9 mouse cellular contexts compared by ENCODE assay signal in the genomic region with DNA sequence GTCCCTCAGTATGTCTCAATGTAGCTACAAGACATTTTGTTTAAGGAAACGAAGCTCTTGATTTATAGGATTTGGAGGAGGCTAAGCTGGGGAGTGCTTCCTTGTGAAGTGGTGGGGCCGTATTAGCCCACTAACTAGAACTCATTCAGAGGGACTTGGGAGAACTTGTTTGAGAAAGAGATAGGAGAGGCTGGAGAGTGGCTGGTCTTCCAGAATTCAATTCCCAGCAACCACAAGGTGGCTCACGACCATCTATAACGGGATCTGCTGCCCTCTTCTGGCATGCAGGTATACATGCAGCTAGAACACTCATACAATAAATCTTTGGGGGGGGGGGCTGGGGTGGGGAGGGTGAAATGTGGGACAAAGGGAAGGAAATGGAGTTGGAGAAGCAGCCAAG.
DNase-seq lines count a peak whose midpoint lies in the region; ATAC-seq lines count a peak whose summit lies in the region.
"Had no signal": no experiment of that assay in that cellular context is flagged by ENCODE, and none has a peak within 500 bp of the region (broad histone marks: within the 10 kb centered on the region; RNA-seq: fewer than 3 reads in every experiment).

No protein-coding gene starts in this region.

- ATAC-seq in hindbrain, embryonic 16.5 days = no peak
- no peak for ATAC-seq in stomach, embryonic 14.5 days (ENCODE audit: insufficient number of reproducible peaks, insufficient read depth, low FRiP score, low read depth)

- peak; percentile 60 for DNase-seq in hindbrain, embryonic 10.5 days (ENCODE audit: low spot score)
- peak; percentile 35 for DNase-seq in A20 (ENCODE audit: low read depth, low spot score)
- DNase-seq in adrenal gland, postnatal 10 days = peak; percentile 65
- peak; percentile 30 to 50 for DNase-seq in heart, adult 9 months (ENCODE audit: low spot score in 2 of 2)
- peak; percentile 32 to 44 for DNase-seq in left cerebral cortex, postnatal 36 days (ENCODE audit: low spot score in 2 of 2)
- no peak for DNase-seq in thymus, postnatal 25 days

- H3K4me1 ChIP-seq in hindbrain, embryonic 10.5 days (replicated peaks) = peaks cover 28% of the 10 kb centered on the region
- H3K4me1 ChIP-seq in hindbrain, embryonic 16.5 days (ENCODE audit: control insufficient read depth, insufficient read depth, low read depth, low read length) = peaks cover 8% of the 10 kb centered on the region
- H3K4me1 ChIP-seq in stomach, embryonic 14.5 days (ENCODE audit: control insufficient read depth, insufficient read depth, low read length) = peaks cover 3% of the 10 kb centered on the region; the same call in 1 of the 2 replicates

- H3K27me3 ChIP-seq in hindbrain, embryonic 10.5 days (ENCODE audit: insufficient read depth, poor library complexity, severe bottlenecking) = no peaks in the 10 kb centered on the region
- H3K27me3 ChIP-seq in hindbrain, embryonic 16.5 days (replicated peaks; ENCODE audit: control insufficient read depth, insufficient read depth, low read length) = no peaks in the 10 kb centered on the region; the same call in 1 of the 2 replicates
- no peaks in the 10 kb centered on the region for H3K27me3 ChIP-seq in stomach, embryonic 14.5 days (ENCODE audit: control insufficient read depth, insufficient read depth, low read length)
- H3K27me3 ChIP-seq: neural tube, embryonic 13.5 days had no signal

- no peaks in the 10 kb centered on the region for H3K36me3 ChIP-seq in hindbrain, embryonic 10.5 days
- no peaks in the 10 kb centered on the region for H3K36me3 ChIP-seq in hindbrain, embryonic 16.5 days (ENCODE audit: control insufficient read depth, insufficient read depth, low read length)
- H3K36me3 ChIP-seq in stomach, embryonic 14.5 days (ENCODE audit: control insufficient read depth, insufficient read depth, low read length) = no peaks in the 10 kb centered on the region
- H3K36me3 ChIP-seq: neural tube, embryonic 13.5 days had no signal

- WGBS in hindbrain, embryonic 10.5 days = 22% methylated on average over 4 of the region's 4 CpGs
- WGBS in hindbrain, embryonic 16.5 days = 30% methylated on average over 4 of the region's 4 CpGs
- WGBS in stomach, embryonic 14.5 days = 11% methylated on average over 4 of the region's 4 CpGs

- H3K9ac ChIP-seq in hindbrain, embryonic 16.5 days (ENCODE audit: low read depth, low read length) = no peak overlapping the region
- no peak overlapping the region for H3K9ac ChIP-seq in stomach, embryonic 14.5 days (replicated peaks; ENCODE audit: low read depth, low read length)
- H3K9ac ChIP-seq: neural tube, embryonic 13.5 days had no signal

- H3K27ac ChIP-seq in hindbrain, embryonic 10.5 days = 0 out of 2 replicates have a peak overlapping the region, but pooled peaks have one; percentile 2
- no peak overlapping the region for H3K27ac ChIP-seq in hindbrain, embryonic 16.5 days (ENCODE audit: low read depth, low read length)
- peak overlapping the region; percentile 45; the same call in 1 of the 2 replicates for H3K27ac ChIP-seq in stomach, embryonic 14.5 days (ENCODE audit: low read length)
- H3K27ac ChIP-seq: neural tube, embryonic 13.5 days had no signal

- no peak overlapping the region for H3K4me2 ChIP-seq in hindbrain, embryonic 16.5 days (ENCODE audit: low read length)
- no peak overlapping the region for H3K4me2 ChIP-seq in stomach, embryonic 14.5 days (replicated peaks; ENCODE audit: low read depth, low read length)
- H3K4me2 ChIP-seq: neural tube, embryonic 13.5 days had no signal

- intact Hi-C loops in left cerebral cortex, postnatal 36 days (cut with DNase I) = no loop called here

- no peaks in the 10 kb centered on the region for H3K9me3 ChIP-seq in hindbrain, embryonic 10.5 days
- H3K9me3 ChIP-seq in hindbrain, embryonic 16.5 days (ENCODE audit: control insufficient read depth, low read length) = no peaks in the 10 kb centered on the region
- H3K9me3 ChIP-seq in stomach, embryonic 14.5 days (ENCODE audit: control insufficient read depth, low read depth, low read length) = no peaks in the 10 kb centered on the region
- H3K9me3 ChIP-seq: neural tube, embryonic 13.5 days had no signal

- H3K4me3 ChIP-seq in hindbrain, embryonic 10.5 days = no peak overlapping the region
- no peak overlapping the region for H3K4me3 ChIP-seq in hindbrain, embryonic 16.5 days (ENCODE audit: low read length)
- no peak overlapping the region for H3K4me3 ChIP-seq in stomach, embryonic 14.5 days (ENCODE audit: low read depth, low read length)
- H3K4me3 ChIP-seq: neural tube, embryonic 13.5 days had no signal
